Mouse (Mus musculus) megakaryocyte, embryonic 14.5 days (primary cell): ENCODE data around the gene Gtpbp3. TPM values are rescaled to one million over a fixed set of nuclear protein-coding genes. Genes with fewer than 3 reads are reported as not detected.

Experiments
- H3K27me3 ChIP-seq: replicated peaks from 2 replicates; pipeline ENCODE3; 2012; ENCODE audit warnings: inconsistent platforms
- H3K36me3 ChIP-seq: replicated peaks from 2 replicates; pipeline ENCODE3; 2012; ENCODE audit warnings: low read length, inconsistent platforms, mixed read lengths
- H3K4me1 ChIP-seq: 2 replicates; pipeline ENCODE4 v1.6.1; 2012; ENCODE audit warnings: inconsistent platforms
- H3K4me3 ChIP-seq: replicated peaks from 2 replicates; pipeline ENCODE3; 2012; ENCODE audit warnings: moderate library complexity, mild to moderate bottlenecking, inconsistent platforms
- H3K9me3 ChIP-seq: 2 replicates; pipeline ENCODE4 v1.6.1; 2012; ENCODE audit warnings: inconsistent platforms
- FLI1 ChIP-seq: IDR thresholded peaks from 2 replicates; pipeline ENCODE4 v1.6.1; 2012; ENCODE audit warnings: low read length, inconsistent platforms, mixed read lengths
- GATA1 ChIP-seq: IDR thresholded peaks from 3 replicates; pipeline ENCODE4 v1.6.1; 2012; ENCODE audit warnings: mixed read lengths, low read length, inconsistent platforms, borderline replicate concordance
- polyA plus RNA-seq: library from polyadenylated mRNA; stranded (reverse); fragments of >175 nt; gene quantifications from 2 replicates; pipeline ENCODE4 v1.2.3, GENCODE M21; 2012; ENCODE audit warnings: low replicate concordance; ENCODE audit not compliant: insufficient read depth

Gtpbp3 gene
- polyA plus RNA-seq, 1 experiment: 17.4 TPM

GRCm38 (mm10) chr8:71476099-71476940 is 11.6 kb upstream of the Gtpbp3 start:
- Histone ChIP-seq H3K9me3 (no peaks in the 10 kb centered on the region), H3K27me3 (peaks cover 5% of the 10 kb centered on the region), H3K4me1 (peaks cover 37% of the 10 kb centered on the region), H3K4me3 (peak overlapping the region; percentile 94), H3K36me3 (peaks cover 45% of the 10 kb centered on the region)
- TF ChIP-seq FLI1 (no peak), GATA1 (no peak)

GRCm38 (mm10) chr8:71477196-71477845 is 10.6 kb upstream of the Gtpbp3 start:
- Histone ChIP-seq H3K4me3 (peak overlapping the region; percentile 94), H3K27me3 (peaks cover 7% of the 10 kb centered on the region), H3K4me1 (peaks cover 30% of the 10 kb centered on the region), H3K36me3 (peaks cover 35% of the 10 kb centered on the region), H3K9me3 (no peaks in the 10 kb centered on the region)
- TF ChIP-seq FLI1 (no peak), GATA1 (no peak)

- TF ChIP-seq FLI1 (no peak), GATA1 (no peak)
- no peaks in the 10 kb centered on the region for H3K9me3 ChIP-seq
- no peak overlapping the region for H3K4me3 ChIP-seq
- H3K4me1 ChIP-seq: peaks cover 40% of the 10 kb centered on the region
- H3K36me3 ChIP-seq: peaks cover 19% of the 10 kb centered on the region
- peaks cover 7% of the 10 kb centered on the region for H3K27me3 ChIP-seq
Measured at GRCm38 (mm10) chr8:71478943-71479342, 9.0 kb upstream of the Gtpbp3 start.

- TF ChIP-seq GATA1: no peak
- Histone ChIP-seq H3K36me3 (no peaks in the 10 kb centered on the region), H3K27me3 (peaks cover 19% of the 10 kb centered on the region), H3K9me3 (no peaks in the 10 kb centered on the region), H3K4me1 (peaks cover 56% of the 10 kb centered on the region), H3K4me3 (no peak overlapping the region)
Measured at GRCm38 (mm10) chr8:71483932-71484331, 4.0 kb upstream of the Gtpbp3 start.

GRCm38 (mm10) chr8:71484736-71485135 is 3.2 kb upstream of the Gtpbp3 start:
- Histone ChIP-seq H3K4me1 (peaks cover 64% of the 10 kb centered on the region), H3K36me3 (peaks cover 2% of the 10 kb centered on the region), H3K4me3 (peak overlapping the region; percentile 64)

GRCm38 (mm10) chr8:71485142-71486135 is 2.5 kb upstream of the Gtpbp3 start, which contains the start of gene Ano8:
Ano8 (minus strand) TSS chr8:71485963.
- H3K36me3 ChIP-seq: peaks cover 9% of the 10 kb centered on the region
- TF ChIP-seq FLI1: no peak
- H3K9me3 ChIP-seq: no peaks in the 10 kb centered on the region
- peaks cover 17% of the 10 kb centered on the region for H3K27me3 ChIP-seq
- H3K4me1 ChIP-seq: peaks cover 70% of the 10 kb centered on the region
- peak within 1 kb of the TSS; percentile 94 for H3K4me3 ChIP-seq

More at GRCm38 (mm10) chr8:71484736-71485135, 3.2 kb upstream of the Gtpbp3 start:
- Histone ChIP-seq H3K27me3 (peaks cover 17% of the 10 kb centered on the region), H3K9me3 (no peaks in the 10 kb centered on the region)
- no peak for TF ChIP-seq GATA1
- TF ChIP-seq FLI1: no peak

GRCm38 (mm10) chr8:71486136-71486529 is 1.8 kb upstream of the Gtpbp3 start:
- H3K27me3 ChIP-seq: peaks cover 15% of the 10 kb centered on the region
- H3K4me3 ChIP-seq: peak overlapping the region; percentile 7
- peaks cover 70% of the 10 kb centered on the region for H3K4me1 ChIP-seq
- H3K9me3 ChIP-seq: no peaks in the 10 kb centered on the region
- TF ChIP-seq FLI1 (no peak), GATA1 (no peak)
- peaks cover 15% of the 10 kb centered on the region for H3K36me3 ChIP-seq

GRCm38 (mm10) chr8:71488454-71488853 is 551 bp downstream of the Gtpbp3 start:
- Histone ChIP-seq H3K27me3 (peaks cover 13% of the 10 kb centered on the region), H3K4me1 (peaks cover 55% of the 10 kb centered on the region), H3K4me3 (peak overlapping the region; percentile 93), H3K36me3 (peaks cover 37% of the 10 kb centered on the region), H3K9me3 (no peaks in the 10 kb centered on the region)
- TF ChIP-seq FLI1: no peak
- no peak for TF ChIP-seq GATA1

GRCm38 (mm10) chr8:71495039-71495438 is 7.1 kb downstream of the Gtpbp3 start:
- H3K27me3 ChIP-seq: no peaks in the 10 kb centered on the region
- H3K36me3 ChIP-seq: peaks cover 56% of the 10 kb centered on the region
- H3K4me3 ChIP-seq: no peak overlapping the region
- H3K4me1 ChIP-seq: peaks cover 51% of the 10 kb centered on the region
- TF ChIP-seq FLI1: no peak
- TF ChIP-seq GATA1: no peak
- no peaks in the 10 kb centered on the region for H3K9me3 ChIP-seq
